ENCODE assay signal across 8 mouse cellular contexts in genomic region chr1:66701576-66701940, GRCm38 (mm10). TPM values are rescaled to one million over a fixed set of nuclear protein-coding genes. Genes with fewer than 3 reads are reported as not detected.
DNase-seq lines count a peak whose midpoint lies in the region; ATAC-seq lines count a peak whose summit lies in the region.

No protein-coding gene starts in this region.

- no peak for ATAC-seq in kidney, embryonic 15.5 days (replicated peaks; ENCODE audit: low FRiP score)
- ATAC-seq in embryonic facial prominence, embryonic 13.5 days (ENCODE audit: insufficient number of reproducible peaks, insufficient read depth, low FRiP score, low TSS enrichment, low read depth): no peak
- ATAC-seq in limb, embryonic 13.5 days (ENCODE audit: low FRiP score, low read depth): no peak
- no peak for ATAC-seq in neural tube, embryonic 12.5 days (ENCODE audit: low FRiP score, low read depth)

- WGBS in kidney, embryonic 15.5 days: 33% methylated on average over 2 of the region's 2 CpGs
- WGBS in embryonic facial prominence, embryonic 13.5 days: 30% methylated on average over 2 of the region's 2 CpGs
- 33% methylated on average over 2 of the region's 2 CpGs for WGBS in limb, embryonic 13.5 days
- 41% methylated on average over 2 of the region's 2 CpGs for WGBS in neural tube, embryonic 12.5 days

- no peak for DNase-seq in kidney, postnatal 14 days
- no peak for DNase-seq in adrenal gland, postnatal 10 days
- no peak for DNase-seq in adrenal gland, adult 8-10 months
- no peak for DNase-seq in adrenal gland, postnatal 14 days

- H3K4me2 ChIP-seq in kidney, embryonic 15.5 days: peak overlapping the region; percentile 65
- peak overlapping the region; percentile 62 for H3K4me2 ChIP-seq in embryonic facial prominence, embryonic 13.5 days
- peak overlapping the region; percentile 68 for H3K4me2 ChIP-seq in limb, embryonic 13.5 days (replicated peaks)
- peak overlapping the region; percentile 62 for H3K4me2 ChIP-seq in neural tube, embryonic 12.5 days (replicated peaks)

- H3K4me1 ChIP-seq in kidney, embryonic 15.5 days: peaks cover 15% of the 10 kb centered on the region
- H3K4me1 ChIP-seq in embryonic facial prominence, embryonic 13.5 days: peaks cover 6% of the 10 kb centered on the region
- H3K4me1 ChIP-seq in limb, embryonic 13.5 days: peaks cover 23% of the 10 kb centered on the region
- peaks cover 8% of the 10 kb centered on the region for H3K4me1 ChIP-seq in neural tube, embryonic 12.5 days

- H3K9me3 ChIP-seq in kidney, embryonic 15.5 days (replicated peaks): no peaks in the 10 kb centered on the region
- no peaks in the 10 kb centered on the region for H3K9me3 ChIP-seq in embryonic facial prominence, embryonic 13.5 days
- no peaks in the 10 kb centered on the region for H3K9me3 ChIP-seq in limb, embryonic 13.5 days
- no peaks in the 10 kb centered on the region for H3K9me3 ChIP-seq in neural tube, embryonic 12.5 days

- peak overlapping the region; percentile 88; the same call in 1 of the 2 replicates for H3K27ac ChIP-seq in kidney, embryonic 15.5 days
- no peak overlapping the region for H3K27ac ChIP-seq in embryonic facial prominence, embryonic 13.5 days
- H3K27ac ChIP-seq in limb, embryonic 13.5 days: peak overlapping the region; percentile 67; the same call in 1 of the 2 replicates
- no peak overlapping the region for H3K27ac ChIP-seq in neural tube, embryonic 12.5 days

- 0 out of 2 replicates have a peak, but pooled peaks cover 3% of the 10 kb centered on the region for H3K27me3 ChIP-seq in kidney, embryonic 15.5 days
- no peaks in the 10 kb centered on the region for H3K27me3 ChIP-seq in embryonic facial prominence, embryonic 13.5 days
- H3K27me3 ChIP-seq in limb, embryonic 13.5 days: no peaks in the 10 kb centered on the region
- no peaks in the 10 kb centered on the region for H3K27me3 ChIP-seq in neural tube, embryonic 12.5 days (replicated peaks)

- peak overlapping the region; percentile 84 for H3K9ac ChIP-seq in kidney, embryonic 15.5 days
- H3K9ac ChIP-seq in embryonic facial prominence, embryonic 13.5 days: peak overlapping the region; percentile 81
- H3K9ac ChIP-seq in limb, embryonic 13.5 days: peak overlapping the region; percentile 88
- peak overlapping the region; percentile 72 for H3K9ac ChIP-seq in neural tube, embryonic 12.5 days

- peaks cover 3% of the 10 kb centered on the region for H3K36me3 ChIP-seq in kidney, embryonic 15.5 days
- peaks cover 3% of the 10 kb centered on the region for H3K36me3 ChIP-seq in embryonic facial prominence, embryonic 13.5 days
- H3K36me3 ChIP-seq in limb, embryonic 13.5 days: peaks cover 4% of the 10 kb centered on the region
- peaks cover 6% of the 10 kb centered on the region; the same call in 1 of the 2 replicates for H3K36me3 ChIP-seq in neural tube, embryonic 12.5 days

- H3K4me3 ChIP-seq in kidney, embryonic 15.5 days (replicated peaks): peak overlapping the region; percentile 90
- peak overlapping the region; percentile 81 for H3K4me3 ChIP-seq in embryonic facial prominence, embryonic 13.5 days
- peak overlapping the region; percentile 89 for H3K4me3 ChIP-seq in limb, embryonic 13.5 days
- H3K4me3 ChIP-seq in neural tube, embryonic 12.5 days: peak overlapping the region; percentile 81

RNA-seq across cellular contexts. Expression of gene Rpe, which starts 0.9 kb away (rescaled TPM):
- polyA plus RNA-seq in kidney, embryonic 15.5 days (2015; fragmentation: Nextera tagmentation; extraction: Ambion mirVana): 45.5 and 51.1 TPM in 2 replicates
- 44.2 TPM in 2 replicates for polyA plus RNA-seq in embryonic facial prominence, embryonic 13.5 days (2015; fragmentation: Nextera tagmentation; extraction: Ambion mirVana)
- polyA plus RNA-seq in limb, embryonic 13.5 days (2015; fragmentation: Nextera tagmentation; extraction: Ambion mirVana): 43.3 and 48.2 TPM in 2 replicates
- 44.0 and 46.9 TPM in 2 replicates for polyA plus RNA-seq in neural tube, embryonic 12.5 days (2016; fragmentation: Nextera tagmentation; extraction: Ambion mirVana)
- total RNA-seq in adrenal gland, postnatal 10 days (2021): 10 to 100 TPM; 55.6 to 57.8 TPM
- total RNA-seq in adrenal gland, adult 8-10 months (2022): 10 to 100 TPM; 57.7 to 98.1 (median 71.6) TPM
- total RNA-seq in adrenal gland, postnatal 14 days (2021): 67.9 and 71.7 TPM in 2 replicates

Comparison
In these comparisons a context has a peak if more than half of its experiments do, and no peak if none do; other contexts are left out.
1. H3K27ac ChIP-seq: peak in kidney, embryonic 15.5 days (single experiment) and limb, embryonic 13.5 days (single experiment); none in embryonic facial prominence, embryonic 13.5 days (single experiment) and neural tube, embryonic 12.5 days (single experiment).
2. Peak in every context shown above with its lines, with median percentiles within 50 percentile points of each other: H3K4me2 ChIP-seq, H3K4me3 ChIP-seq and H3K9ac ChIP-seq.